Mouse (Mus musculus): ENCODE data around the gene Slc17a6. TPM values are rescaled to one million over a fixed set of nuclear protein-coding genes. Genes with fewer than 3 reads are reported as not detected.

The Slc17a6 gene
- 1 to 10 TPM; 1.4 to 1.8 TPM for total RNA-seq (2021)
- long read RNA-seq, experiment 1, full-length matches to known transcripts = 1 of 1 reads
- long read RNA-seq, experiment 1, partial matches to known transcripts = 0 of 1 reads
- long read RNA-seq, experiment 1, other reads (novel, unspliced or antisense) = 0 of 1 reads
- long read RNA-seq, experiment 2, partial matches to known transcripts = 1 of 1 reads
- long read RNA-seq, experiment 2, other reads (novel, unspliced or antisense) = 0 of 1 reads

DNA sequence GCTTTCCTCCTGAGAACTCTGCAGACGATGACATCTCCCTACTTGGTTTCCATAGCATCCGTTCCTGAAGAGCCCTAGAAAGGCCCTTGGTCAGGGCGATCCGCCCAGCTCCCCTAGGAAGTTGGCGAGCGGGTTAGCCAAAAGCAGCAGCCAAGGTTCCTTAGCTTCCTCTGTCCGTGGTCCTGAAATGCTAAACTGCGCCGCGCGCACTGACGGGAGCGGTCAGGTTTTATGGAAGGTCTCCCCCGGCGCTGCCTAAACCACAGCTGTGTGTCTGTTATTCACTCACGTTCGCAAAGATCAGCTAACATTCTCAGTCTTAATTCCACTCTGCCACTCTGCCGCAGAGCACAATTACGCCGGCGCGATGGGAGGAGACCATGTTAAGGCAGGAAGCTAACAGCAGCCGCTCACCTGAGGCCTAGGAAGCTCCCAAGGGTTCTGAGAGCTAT, at the start of gene Slc17a6:
Slc17a6 (plus strand) TSS at position 313 of the 452 bp plus-strand sequence.
- peak; percentile 53 to 55 for DNase-seq (ENCODE audit: low spot score in 2 of 2)

DNA sequence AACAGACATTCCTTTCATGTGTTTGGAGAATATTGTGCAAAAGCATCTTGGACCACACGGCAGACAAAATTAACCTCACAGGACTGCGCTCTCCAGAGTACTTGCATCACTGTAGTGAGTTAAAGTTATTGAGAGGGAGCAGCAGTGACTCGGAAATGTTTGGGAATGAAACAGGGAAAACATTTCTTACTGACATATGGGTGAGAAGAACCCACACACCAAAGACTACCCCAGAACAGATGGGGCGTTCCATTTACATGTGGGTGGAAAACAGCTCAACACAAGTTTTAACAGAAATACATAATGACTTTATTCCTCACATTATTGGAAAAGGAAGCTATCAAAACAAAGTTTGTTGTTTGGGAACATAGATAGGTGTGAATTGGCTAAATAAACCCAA, 21.8 kb upstream of the Slc17a6 start:
- no peak for DNase-seq (ENCODE audit: low spot score in 2 of 2)

DNA sequence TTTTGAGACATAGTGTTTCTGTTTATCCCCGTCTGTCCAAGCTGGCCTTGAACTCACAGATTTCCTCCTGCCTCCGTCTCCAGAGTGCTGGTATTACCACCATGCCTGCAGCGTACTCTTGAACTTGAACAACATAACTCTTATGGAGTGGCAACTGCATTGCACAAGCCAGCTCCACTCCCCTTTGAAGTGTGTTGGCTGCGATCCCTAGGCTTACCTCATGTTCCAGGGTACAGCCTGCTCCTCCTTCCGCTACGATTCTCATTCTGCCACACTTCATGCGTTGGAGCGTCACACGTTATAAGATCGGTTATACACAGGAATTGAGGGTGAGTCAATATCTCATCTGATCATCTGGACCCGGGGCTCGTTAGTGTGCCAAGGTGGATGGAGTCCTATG, 18.1 kb upstream of the Slc17a6 start:
- no peak for DNase-seq (ENCODE audit: low spot score in 2 of 2)

DNA sequence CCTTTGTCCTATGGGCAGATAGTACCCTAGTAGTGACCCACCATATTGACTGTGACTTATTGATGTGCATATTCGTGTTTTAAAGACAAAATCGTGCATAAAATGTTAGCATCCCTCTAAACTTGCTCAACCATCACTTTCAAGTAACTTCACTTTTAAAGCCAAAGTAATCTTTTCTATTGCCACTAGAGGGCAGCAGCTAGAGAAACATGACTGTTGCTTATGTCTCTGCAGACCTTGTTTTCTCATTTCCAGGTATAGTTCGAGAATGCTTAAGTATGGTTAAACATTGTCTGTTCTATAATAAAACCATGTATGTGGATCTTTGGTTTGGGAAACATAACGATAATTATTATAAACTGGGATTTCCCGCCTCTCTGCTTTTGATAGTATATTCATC, 7.4 kb upstream of the Slc17a6 start:
- DNase-seq (ENCODE audit: low spot score in 2 of 2) = no peak

DNA sequence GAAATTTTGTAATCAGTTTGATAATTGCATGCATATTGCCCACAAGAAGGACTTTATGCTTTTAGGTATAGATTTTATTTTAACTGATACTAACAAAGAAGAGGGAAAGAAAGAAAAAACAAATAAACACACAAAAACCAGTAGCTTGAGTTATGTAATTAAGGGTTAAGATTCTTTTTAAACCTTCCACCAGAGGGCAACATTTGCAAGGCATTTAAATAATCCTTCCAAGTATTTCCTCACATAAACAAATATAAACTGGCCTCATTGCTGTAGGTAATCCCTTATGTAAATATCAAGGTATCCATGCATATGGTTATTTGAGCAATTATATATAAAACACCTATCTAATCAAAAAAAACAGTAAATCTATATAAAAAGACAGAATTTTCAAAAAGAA, 3.9 kb upstream of the Slc17a6 start:
- DNase-seq (ENCODE audit: low spot score in 2 of 2) = no peak

DNA sequence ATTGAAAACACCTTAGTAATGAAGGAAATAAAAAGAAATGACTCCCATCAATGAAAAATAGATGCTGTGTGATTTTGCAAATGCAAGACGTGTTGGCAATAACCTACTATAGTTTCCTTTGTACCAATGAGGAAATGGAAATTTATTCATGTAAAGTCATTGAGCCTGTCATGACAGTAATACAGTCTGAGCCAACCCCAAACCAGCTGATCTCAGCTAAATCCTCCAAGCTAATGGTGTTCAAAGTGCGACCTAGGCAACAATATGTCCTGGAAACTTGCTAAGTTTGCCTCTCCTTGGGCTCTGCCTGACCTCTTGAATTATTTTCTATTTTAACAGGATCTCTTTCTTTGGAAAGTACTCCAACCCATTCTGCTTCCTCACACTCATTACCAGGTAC, 3.4 kb upstream of the Slc17a6 start:
- no peak for DNase-seq (ENCODE audit: low spot score in 2 of 2)

DNA sequence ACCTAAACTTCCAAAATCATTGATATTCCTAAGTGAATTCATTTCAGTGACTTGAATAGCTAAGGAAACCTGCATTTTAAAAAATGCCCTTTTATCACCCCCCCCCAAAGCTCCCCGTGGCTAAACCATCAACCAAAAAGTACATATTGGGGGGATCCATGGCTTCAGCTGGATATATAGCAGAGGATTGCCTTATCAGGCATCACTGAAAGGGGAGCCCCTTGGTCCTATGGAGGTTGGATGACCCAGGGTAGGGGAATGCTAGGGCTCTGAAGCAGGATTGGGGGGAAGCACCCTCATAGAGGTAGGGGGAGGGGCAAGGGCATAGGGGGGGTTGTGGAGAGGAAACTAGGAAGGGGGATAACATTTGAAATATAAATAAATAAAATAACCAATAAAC, 1.8 kb upstream of the Slc17a6 start:
- no peak for DNase-seq (ENCODE audit: low spot score in 2 of 2)

DNA sequence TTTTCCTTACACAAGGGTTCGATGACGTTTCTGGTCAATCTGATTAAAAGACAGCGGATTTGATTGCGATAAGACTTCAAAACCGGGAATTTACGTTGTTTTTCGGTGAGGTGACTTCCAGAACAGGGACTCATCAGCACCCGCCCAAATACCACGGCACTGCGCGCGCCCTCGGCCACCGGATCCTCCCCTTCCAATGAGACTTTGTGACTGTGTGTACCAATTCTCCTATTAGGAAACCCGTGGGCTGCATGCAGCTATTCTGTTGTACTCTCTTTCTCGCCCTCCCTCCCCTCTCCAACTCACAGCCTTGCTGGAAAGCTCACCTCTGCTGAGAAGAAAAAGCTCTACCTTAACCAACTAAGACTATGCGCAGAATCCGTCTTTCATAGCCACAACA, 390 bp downstream of the Slc17a6 start:
- no peak for DNase-seq (ENCODE audit: low spot score in 2 of 2)

DNA sequence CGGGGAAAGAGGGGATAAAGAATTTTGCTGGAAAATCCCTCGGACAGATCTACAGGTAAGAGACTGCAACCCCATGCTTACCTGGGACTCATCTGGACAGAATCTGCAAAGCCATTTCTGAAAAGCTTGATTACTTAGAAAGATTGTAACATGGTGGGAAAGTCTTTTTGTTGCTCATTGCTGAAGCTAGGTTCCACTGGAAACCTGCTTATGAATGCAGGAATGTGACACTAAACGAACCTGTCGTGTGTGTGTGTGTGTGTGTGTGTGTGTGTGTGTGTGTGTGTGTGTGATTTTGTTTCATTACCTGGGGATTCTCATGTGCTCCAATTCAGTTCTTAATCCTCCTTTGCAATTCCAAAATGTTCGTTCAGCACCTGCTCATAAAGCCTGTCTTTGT, 860 bp downstream of the Slc17a6 start:
- DNase-seq (ENCODE audit: low spot score in 2 of 2) = no peak

DNA sequence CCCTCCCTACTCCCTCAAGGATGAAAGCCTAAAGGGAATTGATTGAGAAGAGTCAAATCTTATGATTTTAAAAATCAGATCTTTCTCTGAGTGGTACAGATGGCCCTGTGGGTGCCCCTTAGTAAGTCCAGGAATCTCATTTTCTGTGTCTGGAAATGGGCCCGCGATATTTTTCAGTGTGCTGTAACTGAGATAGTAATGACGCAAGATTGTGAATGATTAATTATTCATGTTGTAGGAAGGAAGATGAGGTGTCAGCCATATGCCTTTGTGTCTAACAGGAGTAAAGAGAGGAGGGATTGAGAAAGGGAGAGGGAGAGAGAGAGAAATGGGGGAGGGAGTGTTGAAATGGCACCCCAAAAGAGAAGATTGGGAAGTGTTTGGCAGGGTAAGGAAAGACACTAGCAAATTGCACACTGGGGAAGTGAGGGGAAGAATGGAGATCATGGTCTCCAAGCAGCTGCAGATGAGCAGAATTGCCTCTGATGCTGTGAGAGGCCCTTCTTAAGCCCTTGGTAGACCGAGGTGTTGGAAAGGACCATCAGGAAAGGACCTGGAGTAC, 2.6 kb downstream of the Slc17a6 start:
- no peak for DNase-seq (ENCODE audit: low spot score in 2 of 2)

DNA sequence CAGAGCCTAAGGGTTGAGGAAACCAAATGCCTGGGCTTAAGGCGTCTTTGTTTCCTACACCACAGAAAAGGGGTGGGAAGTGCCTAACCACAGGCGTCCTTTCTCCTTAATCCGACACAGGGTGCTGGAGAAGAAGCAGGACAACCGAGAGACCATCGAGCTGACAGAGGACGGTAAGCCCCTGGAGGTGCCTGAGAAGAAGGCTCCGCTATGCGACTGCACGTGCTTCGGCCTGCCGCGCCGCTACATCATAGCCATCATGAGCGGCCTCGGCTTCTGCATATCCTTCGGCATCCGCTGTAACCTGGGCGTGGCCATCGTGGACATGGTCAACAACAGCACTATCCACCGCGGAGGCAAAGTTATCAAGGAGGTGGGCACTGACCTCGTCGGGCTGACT, 3.4 kb downstream of the Slc17a6 start:
- DNase-seq (ENCODE audit: low spot score in 2 of 2) = no peak

DNA sequence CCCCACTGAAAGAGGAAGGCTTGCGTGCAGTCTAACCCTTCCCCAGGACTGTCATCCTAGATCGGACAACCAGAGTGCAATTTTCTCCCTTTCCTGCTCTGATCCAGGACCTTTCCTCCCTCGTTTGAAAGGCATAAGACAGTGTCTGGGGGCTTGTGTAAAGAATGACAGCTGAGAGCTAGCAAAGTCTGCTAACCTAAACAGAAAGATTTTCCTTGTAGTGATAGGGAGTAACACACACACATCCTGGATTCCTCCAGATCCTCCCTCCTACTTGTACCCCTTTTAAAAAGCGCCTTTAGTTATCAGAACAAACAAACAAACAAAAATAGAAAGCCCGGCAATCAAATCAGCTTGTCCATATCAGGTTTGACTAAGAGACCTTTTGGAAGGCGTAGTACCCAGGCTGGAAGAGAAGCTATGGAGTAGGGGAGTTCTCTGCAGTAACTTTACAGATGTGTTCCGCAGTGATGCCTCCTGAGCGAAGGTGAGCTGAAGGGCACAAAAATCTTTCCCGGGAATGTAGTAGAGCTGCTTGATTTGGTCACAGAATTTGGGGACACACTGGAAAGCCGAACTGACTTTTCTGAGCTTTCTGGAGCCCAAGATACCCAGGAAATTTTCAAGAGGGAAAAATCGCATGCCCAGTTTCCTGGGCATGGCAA, 3.9 kb downstream of the Slc17a6 start:
- DNase-seq (ENCODE audit: low spot score in 2 of 2) = no peak

DNA sequence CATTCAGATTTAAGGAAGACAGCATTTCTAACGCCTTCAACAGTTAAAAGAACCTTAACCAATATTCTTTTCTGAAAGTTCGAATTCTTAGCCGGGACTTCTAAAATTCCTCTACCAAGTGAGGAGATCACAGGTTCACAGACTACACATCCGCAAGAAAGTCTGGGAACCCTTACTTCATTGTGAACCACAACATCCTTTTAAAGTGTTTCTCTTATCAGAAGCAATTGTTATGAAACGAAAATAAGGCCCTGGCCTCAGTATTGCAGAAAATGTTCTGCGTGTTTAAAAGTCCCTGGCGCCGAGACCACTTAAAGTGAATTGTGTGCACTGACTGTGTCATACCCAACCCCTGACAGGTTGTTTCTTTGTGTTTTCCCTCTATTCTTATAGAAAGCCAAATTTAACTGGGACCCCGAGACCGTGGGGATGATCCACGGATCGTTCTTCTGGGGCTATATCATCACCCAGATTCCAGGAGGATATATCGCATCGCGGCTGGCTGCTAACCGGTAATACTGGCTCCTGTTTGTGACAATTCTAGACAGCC, 4.7 kb downstream of the Slc17a6 start:
- DNase-seq (ENCODE audit: low spot score in 2 of 2) = no peak

DNA sequence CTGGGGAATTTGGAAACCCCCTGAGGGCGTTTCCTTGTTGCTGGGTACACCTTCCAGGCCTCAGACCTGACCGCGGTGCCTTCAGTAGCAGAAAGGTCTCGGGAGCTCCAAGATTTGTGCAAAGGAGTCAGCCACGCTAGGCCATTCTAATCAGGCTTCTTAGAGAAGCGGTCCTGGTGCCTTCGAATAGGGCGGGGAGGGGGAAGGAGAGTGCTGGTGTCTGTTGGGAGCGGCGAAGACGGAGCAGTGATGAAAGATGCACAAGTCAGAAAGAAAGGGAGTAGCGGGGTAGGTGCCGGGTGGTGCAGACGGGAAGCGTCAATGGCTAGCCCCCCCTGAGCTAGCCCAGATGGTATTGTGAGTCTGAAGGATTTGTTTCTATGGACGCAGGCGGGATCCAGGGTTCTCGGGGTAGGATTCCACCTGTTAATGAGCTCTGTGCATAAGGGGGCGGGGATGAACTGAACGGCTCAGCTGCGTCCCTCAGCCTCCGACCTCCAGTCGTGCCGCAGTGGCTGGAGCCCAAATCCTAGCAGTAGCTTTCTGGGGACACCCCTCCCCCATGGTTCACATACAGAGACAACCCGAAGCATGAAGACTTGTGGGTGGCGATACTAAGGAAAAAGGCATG, 5.3 kb downstream of the Slc17a6 start:
- no peak for DNase-seq (ENCODE audit: low spot score in 2 of 2)

DNA sequence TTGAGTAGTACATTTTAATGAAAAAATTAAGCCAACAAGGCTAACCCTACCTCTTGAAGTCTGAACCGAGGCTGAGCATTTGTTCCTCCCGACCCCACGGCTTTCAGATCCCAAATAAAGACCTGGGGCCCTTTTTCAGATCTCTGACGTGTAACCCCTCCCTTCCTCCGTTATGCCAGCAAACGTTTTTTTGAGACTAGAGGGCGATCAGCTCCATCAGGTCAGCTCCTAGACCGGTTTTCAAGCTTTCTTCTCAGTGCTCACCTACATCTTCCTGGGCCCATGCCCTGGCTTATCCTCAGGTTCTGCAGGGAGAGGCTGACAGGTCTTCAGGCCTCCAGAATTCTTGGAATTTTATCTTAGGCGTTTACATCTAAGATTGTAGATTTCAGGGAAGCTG, 5.9 kb downstream of the Slc17a6 start:
- DNase-seq (ENCODE audit: low spot score in 2 of 2) = no peak

DNA sequence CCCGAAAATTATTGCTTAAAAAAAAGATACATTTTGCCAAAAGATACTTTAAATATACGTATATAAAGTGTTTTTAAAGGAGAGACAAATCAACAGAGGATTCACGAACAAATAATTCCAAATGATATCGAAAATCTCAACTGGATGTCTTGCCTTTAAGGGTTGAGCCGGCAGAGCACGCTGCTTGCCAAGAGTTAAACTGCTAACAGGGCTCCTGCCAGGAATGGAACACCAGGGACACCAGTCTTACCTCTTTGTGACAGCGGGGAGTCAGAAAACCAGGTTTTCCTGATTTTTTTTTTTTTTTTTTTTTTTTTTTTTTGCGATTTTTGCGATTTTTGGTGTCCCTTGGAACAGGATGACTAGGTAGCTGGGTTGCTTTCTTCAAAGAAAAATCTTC, 6.5 kb downstream of the Slc17a6 start:
- DNase-seq (ENCODE audit: low spot score in 2 of 2) = no peak

DNA sequence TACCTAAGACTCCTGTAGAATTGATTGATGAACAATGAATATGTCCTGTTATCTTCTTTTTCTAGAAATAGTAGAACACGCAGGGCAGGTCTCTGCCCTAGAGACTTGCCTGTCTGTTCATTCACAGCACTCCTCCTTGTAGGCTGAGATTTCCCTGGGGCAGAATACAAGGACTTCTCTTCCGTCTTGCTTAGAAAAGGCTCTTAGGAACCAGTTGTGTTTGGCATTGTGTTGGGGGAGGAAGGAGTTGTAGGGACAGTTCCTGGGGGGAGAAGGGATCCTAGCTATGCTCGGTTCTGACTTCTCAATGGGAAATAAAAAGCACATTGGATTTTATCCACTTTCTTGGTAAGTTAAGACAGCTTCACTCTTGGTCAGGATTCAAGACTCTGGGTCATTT, 7.4 kb downstream of the Slc17a6 start:
- DNase-seq (ENCODE audit: low spot score in 2 of 2) = no peak

DNA sequence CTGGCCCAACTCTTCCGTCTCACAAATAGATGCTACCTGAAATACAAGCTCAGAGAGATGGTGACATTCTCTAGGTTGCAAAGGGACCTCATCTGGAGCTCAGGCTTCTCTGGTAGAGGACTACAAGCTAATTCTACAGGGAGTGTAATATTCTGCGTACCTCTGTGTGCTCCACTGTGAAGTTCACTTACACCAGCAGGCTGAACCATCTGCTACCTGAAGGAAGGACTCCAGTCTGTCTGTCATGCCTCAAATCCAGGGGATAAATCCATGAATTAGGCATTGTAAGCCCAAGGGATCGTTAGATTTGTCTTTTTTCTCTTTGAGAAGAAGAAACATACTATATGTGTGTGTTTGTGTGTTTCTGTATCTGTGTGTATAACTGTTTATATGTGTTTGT, 9.4 kb downstream of the Slc17a6 start:
- no peak for DNase-seq (ENCODE audit: low spot score in 2 of 2)

DNA sequence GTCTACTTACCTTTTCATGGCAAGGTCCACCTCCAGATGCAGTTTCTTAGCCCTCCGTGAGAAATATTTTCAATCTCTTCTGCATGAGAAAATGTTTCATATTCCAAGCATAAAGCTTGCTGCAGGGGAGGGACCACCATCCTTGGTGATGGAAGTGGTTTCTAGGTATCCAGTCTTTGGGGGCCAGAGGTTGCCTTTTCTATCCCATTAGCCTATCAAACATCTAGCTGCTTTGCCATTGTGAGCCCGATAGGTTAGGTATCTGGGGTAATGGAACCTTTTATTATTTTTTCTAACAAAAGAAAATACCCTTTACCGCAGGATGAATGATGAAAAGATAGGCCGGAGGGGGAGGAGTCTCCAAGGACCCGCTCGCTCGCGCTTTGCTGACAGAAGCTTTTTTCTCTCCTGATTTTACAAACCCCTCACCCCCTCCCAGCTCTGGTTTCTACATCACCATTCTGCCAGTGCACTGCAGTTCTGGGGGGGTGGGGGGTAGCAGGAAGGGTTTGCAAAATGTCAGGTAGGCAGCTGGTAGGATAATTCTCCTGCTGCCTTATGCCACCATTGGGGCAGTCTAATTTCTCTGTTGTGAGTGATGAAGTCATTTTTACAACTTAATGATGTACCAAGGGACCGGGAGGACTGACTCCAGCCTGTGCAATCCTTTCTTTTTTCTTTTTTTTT, 10.9 kb downstream of the Slc17a6 start:
- no peak for DNase-seq (ENCODE audit: low spot score in 2 of 2)

DNA sequence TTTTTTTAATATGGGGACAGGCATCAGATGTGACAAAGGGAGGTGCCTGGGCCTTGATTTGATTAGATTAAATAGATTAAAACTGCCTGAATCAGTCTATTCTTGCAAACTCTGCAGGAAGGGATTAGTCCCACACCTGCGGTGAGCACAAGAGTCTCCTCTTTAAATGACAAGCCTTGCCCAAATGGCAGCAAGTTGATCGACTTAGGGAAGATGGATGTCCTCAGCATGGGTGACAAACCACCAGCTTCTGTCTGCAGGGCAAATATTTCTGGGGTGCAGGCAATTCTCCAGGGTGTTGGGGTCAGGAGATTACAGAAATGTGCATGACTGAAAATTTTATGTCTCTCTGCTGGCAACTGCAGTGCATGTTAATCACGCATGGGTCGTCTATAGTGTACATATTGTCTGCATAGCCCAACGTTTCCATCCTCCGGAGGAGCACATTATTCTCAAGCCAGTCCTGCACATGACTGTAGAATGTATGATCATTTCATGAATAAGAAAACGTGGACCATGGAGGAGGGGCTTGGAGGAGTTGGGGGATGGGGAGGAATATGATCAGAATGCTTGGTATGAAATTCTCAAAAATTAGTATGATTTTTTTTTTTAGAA, 11.5 kb downstream of the Slc17a6 start:
- no peak for DNase-seq (ENCODE audit: low spot score in 2 of 2)

DNA sequence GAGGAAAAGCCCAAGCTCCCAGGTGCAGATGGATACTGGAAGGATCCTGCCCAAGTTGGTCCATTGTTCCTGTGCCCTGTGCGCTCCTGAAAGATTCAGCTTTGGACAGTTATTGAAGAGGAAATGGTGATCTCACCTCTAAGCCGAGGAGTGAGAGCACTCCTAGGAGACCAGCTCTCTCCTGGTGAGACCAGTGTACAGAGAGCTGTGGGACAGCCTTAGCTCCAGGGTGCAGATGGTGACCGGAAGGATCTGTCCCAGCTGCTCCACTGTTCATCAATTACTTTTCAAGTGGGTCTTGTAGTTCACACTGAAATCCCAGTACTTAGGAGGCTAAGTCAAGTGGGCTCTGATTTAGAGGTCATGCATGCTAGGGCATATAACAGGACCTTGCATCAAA, 35.3 kb downstream of the Slc17a6 start:
- DNase-seq (ENCODE audit: low spot score in 2 of 2) = no peak

All from adrenal gland, adult 18-20 months (tissue).